Mouse (Mus musculus) kidney, embryonic 16.5 days (tissue): ENCODE results near the gene Irf9. TPM values are rescaled to one million over a fixed set of nuclear protein-coding genes. Genes with fewer than 3 reads are reported as not detected.

Experiments
- ATAC-seq: fragments of 200-750 bp; cut with Nextera tagmentation; 2 replicates; pipeline ENCODE4 v1.8.0; 2017; ENCODE audit warnings: moderate TSS enrichment; ENCODE audit not compliant: low FRiP score, low TSS enrichment
- H3K27ac ChIP-seq: fragments of 300-500 bp; sonication (generic); 2 replicates; pipeline ENCODE4 v1.5.1; 2014; ENCODE audit warnings: low read length
- H3K27me3 ChIP-seq: fragments of 300-500 bp; sonication (generic); 2 replicates; pipeline ENCODE4 v1.6.1; 2014; ENCODE audit warnings: low read length, control low read depth, mixed read lengths; ENCODE audit not compliant: insufficient read depth
- H3K36me3 ChIP-seq: fragments of 300-500 bp; sonication (generic); 2 replicates; pipeline ENCODE4 v1.6.1; 2014; ENCODE audit warnings: low read length, control low read depth, mixed read lengths; ENCODE audit not compliant: insufficient read depth
- H3K4me1 ChIP-seq: fragments of 300-500 bp; sonication (generic); 2 replicates; pipeline ENCODE4 v1.6.1; 2014; ENCODE audit warnings: low read length, control low read depth, mixed read lengths; ENCODE audit not compliant: insufficient read depth
- H3K4me2 ChIP-seq: fragments of 300-500 bp; sonication (generic); replicated peaks from 2 replicates; pipeline ENCODE4 v1.6.1; 2014; ENCODE audit warnings: low read depth, low read length
- H3K4me3 ChIP-seq: fragments of 300-500 bp; sonication (generic); 2 replicates; pipeline ENCODE4 v1.5.1; 2014; ENCODE audit warnings: mild to moderate bottlenecking, low read length
- H3K9ac ChIP-seq: fragments of 300-500 bp; sonication (generic); replicated peaks from 2 replicates; pipeline ENCODE4 v1.6.1; 2014; ENCODE audit warnings: low read length
- H3K9me3 ChIP-seq: fragments of 300-500 bp; sonication (generic); 2 replicates; pipeline ENCODE4 v1.6.1; 2016; ENCODE audit warnings: low read length, control low read depth
- WGBS: fragments of 180-500 bp; shearing (Covaris S2); extraction: QIAGEN DNeasy Blood & Tissue Kit; methylation state at CpG from one replicate; pipeline ENCODE4 v1.1.7; 2014; 5-methylcytosine and 5-hydroxymethylcytosine counted together
- polyA plus RNA-seq: library from polyadenylated mRNA; unstranded; fragments of >200 nt; fragmentation: Nextera tagmentation; extraction: Ambion mirVana; gene quantifications from 2 replicates; pipeline ENCODE4 v1.2.1, GENCODE M21; 2015

Irf9 gene
- polyA plus RNA-seq, 1 experiment from 2014 or later = 17.7 TPM

DNA sequence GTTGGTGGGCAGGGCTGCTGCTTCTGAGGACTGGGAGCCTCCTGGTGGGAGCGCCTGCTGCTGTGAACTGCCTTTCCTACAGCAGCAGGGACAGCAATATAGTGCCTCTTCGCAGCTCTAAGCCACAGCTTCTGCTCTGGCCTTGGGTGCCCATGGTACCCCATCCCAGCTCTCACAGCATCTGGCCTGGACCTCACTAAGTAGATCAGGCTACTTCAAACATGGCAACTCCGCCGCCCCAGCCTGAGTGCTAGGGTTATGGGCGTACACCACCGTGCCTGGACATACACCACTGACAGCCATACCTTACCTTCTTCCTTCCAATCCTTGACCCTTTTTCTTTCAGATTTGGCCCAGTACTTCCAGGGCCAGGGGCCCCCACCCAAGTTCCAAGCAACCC, 5.0 kb downstream of the Irf9 start:
- no peak overlapping the region for H3K4me2 ChIP-seq
- no peaks in the 10 kb centered on the region for H3K9me3 ChIP-seq
- peaks cover 12% of the 10 kb centered on the region for H3K4me1 ChIP-seq
- ATAC-seq = no peak
- H3K36me3 ChIP-seq = peaks cover 33% of the 10 kb centered on the region
- no peaks in the 10 kb centered on the region for H3K27me3 ChIP-seq
- 94% methylated on average over 6 of the region's 6 CpGs for WGBS
- no peak overlapping the region for H3K27ac ChIP-seq
- H3K4me3 ChIP-seq = no peak overlapping the region
- no peak overlapping the region for H3K9ac ChIP-seq

DNA sequence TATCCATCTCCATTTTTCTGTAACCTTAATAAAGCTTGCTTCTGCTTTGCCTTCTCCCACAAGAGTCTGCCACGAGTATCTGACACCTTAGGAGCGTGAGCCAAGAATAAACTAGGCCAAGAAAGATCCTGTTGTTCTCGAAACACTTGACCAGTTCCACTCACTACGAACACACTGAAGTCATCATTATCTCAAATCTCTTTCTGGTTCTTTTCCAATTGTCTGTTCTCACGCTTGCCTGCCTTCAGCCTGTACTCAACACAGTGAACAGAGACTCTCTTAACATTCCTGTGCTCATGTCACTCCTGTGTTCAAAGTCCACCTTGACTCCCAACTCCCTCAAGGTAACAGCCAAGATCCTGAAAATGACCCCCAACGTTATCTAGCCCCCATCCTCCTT, 10.0 kb downstream of the Irf9 start:
- no peak overlapping the region for H3K9ac ChIP-seq
- H3K4me3 ChIP-seq = no peak overlapping the region
- H3K27ac ChIP-seq = no peak overlapping the region

DNA sequence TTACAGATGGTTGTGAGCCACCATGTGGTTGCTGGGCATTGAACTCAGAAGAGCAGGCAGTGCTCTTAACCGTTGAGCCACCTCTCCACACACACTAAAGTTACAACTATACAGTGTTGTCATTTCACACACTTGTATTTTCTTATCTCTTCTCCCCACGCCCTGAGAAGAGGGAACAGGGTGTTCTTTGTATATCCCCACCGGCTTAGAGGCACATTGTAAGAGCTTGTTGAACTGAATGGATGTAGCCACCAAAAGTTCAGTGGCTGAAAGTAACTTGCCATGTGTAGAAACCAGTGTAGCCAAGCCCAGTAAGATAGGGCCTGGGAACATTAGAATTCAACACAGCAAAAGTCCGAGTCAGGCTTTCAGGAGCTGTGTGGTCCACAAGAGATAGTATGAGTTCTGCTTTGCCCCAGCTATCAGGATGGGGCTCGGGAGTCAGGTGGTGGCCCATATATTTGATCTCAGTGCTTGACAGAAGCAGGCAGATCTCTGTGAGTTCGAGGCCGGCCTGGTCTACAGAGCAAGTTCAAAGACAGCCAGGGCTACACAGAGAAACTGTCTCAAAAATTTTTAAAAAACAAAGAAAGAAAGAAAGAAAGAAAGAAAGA, 11.3 kb downstream of the Irf9 start:
- no peak overlapping the region for H3K4me3 ChIP-seq
- H3K4me1 ChIP-seq = 0 out of 2 replicates have a peak, but pooled peaks cover 5% of the 10 kb centered on the region
- H3K9me3 ChIP-seq = no peaks in the 10 kb centered on the region
- H3K36me3 ChIP-seq = no peaks in the 10 kb centered on the region
- WGBS = 82% methylated on average over 7 of the region's 7 CpGs
- no peak overlapping the region for H3K9ac ChIP-seq
- H3K4me2 ChIP-seq = no peak overlapping the region
- H3K27me3 ChIP-seq = no peaks in the 10 kb centered on the region
- no peak overlapping the region for H3K27ac ChIP-seq
- no peak for ATAC-seq

More for the DNA sequence above, 10.0 kb downstream of the Irf9 start:
- WGBS = 58% methylated on average over 6 of the region's 6 CpGs
- Histone ChIP-seq H3K4me2 (no peak overlapping the region), H3K9me3 (no peaks in the 10 kb centered on the region), H3K27me3 (no peaks in the 10 kb centered on the region), H3K36me3 (peaks cover 8% of the 10 kb centered on the region; the same call in 1 of the 2 replicates), H3K4me1 (0 out of 2 replicates have a peak, but pooled peaks cover 5% of the 10 kb centered on the region)
- ATAC-seq = no peak

DNA sequence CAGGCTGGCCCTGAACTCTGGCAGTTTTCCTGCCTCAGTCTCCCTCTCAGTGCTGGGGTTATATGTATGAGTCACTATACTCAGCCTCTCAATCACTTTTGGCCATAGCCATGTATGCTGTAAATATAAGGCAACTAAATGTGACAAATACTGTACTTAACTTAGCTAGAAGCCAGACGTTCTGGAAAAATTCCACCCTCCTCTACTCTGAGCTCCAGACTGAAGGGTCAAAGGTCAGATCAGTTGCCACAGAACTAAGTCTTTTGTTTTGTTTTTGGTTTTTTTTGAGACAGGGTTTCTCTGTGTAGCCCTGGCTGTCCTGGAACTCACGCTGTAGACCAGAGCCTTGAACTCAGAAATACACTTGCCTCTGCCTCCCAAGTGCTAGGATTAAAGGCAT, 12.5 kb downstream of the Irf9 start:
- Histone ChIP-seq H3K4me2 (no peak overlapping the region), H3K27ac (no peak overlapping the region), H3K9me3 (no peaks in the 10 kb centered on the region), H3K36me3 (no peaks in the 10 kb centered on the region), H3K9ac (no peak overlapping the region), H3K4me1 (0 out of 2 replicates have a peak, but pooled peaks cover 5% of the 10 kb centered on the region), H3K4me3 (no peak overlapping the region), H3K27me3 (no peaks in the 10 kb centered on the region)
- WGBS = 40% methylated on average over 2 of the region's 2 CpGs
- ATAC-seq = no peak

DNA sequence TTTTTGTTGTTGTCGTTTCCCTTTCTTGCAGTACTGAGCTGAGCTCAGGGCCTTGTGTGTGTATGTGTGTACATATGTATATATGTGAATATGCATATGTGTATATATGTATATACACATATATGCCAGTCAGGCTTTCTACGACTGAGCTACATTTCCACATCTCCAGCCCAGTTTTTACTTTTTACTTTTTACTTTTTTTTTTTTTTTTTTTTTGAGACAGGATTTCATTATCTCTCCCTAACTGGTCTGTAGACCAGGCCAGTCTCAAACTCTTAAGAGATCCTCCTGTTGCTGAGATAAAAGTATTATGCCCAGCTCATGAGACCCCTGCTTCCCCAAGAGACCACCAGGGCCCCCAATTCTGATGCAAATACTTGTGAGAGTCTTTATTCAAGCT, 13.5 kb downstream of the Irf9 start:
- Histone ChIP-seq H3K4me2 (no peak overlapping the region), H3K4me1 (0 out of 2 replicates have a peak, but pooled peaks cover 5% of the 10 kb centered on the region), H3K4me3 (no peak overlapping the region), H3K27ac (no peak overlapping the region), H3K36me3 (no peaks in the 10 kb centered on the region), H3K27me3 (no peaks in the 10 kb centered on the region), H3K9me3 (no peaks in the 10 kb centered on the region), H3K9ac (no peak overlapping the region)
- ATAC-seq = no peak
- WGBS = 80% methylated on average over 2 of the region's 2 CpGs

DNA sequence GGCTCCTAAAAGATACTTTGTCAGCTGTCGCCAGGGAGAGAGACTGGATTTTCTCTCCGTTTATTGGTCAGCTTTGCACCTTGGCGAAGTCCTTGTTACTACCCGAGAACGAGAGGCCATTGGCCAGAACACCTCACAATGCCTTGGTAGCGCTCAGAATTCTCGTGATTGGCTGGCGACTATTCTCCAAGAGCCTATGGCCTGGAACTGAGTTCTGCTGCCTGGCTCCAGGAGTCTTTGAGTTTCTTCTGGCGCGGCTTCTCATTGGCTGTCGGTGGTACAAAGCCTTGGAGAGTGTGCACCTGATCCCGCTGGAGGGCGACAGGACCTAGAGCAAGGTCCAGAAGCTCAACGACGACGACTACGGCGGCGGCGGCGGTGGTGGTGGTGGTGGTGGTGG, 14.5 kb downstream of the Irf9 start, which contains the start of gene Rec8:
Gene Rec8 (plus strand): TSS at position 216 of the 400 bp plus-strand sequence.
- H3K9ac ChIP-seq = peak within 1 kb of the TSS; percentile 18
- ATAC-seq = peak; percentile 90
- H3K36me3 ChIP-seq = no peaks in the 10 kb centered on the region
- H3K27ac ChIP-seq = peak within 1 kb of the TSS; percentile 13; the same call in 1 of the 2 replicates
- no peaks in the 10 kb centered on the region for H3K9me3 ChIP-seq
- 0 out of 2 replicates have a peak, but pooled peaks cover 5% of the 10 kb centered on the region for H3K4me1 ChIP-seq
- H3K27me3 ChIP-seq = no peaks in the 10 kb centered on the region
- H3K4me3 ChIP-seq = peak within 1 kb of the TSS; percentile 38
- peak within 1 kb of the TSS; percentile 49 for H3K4me2 ChIP-seq
- 18% methylated on average over 21 of the region's 21 CpGs for WGBS

DNA sequence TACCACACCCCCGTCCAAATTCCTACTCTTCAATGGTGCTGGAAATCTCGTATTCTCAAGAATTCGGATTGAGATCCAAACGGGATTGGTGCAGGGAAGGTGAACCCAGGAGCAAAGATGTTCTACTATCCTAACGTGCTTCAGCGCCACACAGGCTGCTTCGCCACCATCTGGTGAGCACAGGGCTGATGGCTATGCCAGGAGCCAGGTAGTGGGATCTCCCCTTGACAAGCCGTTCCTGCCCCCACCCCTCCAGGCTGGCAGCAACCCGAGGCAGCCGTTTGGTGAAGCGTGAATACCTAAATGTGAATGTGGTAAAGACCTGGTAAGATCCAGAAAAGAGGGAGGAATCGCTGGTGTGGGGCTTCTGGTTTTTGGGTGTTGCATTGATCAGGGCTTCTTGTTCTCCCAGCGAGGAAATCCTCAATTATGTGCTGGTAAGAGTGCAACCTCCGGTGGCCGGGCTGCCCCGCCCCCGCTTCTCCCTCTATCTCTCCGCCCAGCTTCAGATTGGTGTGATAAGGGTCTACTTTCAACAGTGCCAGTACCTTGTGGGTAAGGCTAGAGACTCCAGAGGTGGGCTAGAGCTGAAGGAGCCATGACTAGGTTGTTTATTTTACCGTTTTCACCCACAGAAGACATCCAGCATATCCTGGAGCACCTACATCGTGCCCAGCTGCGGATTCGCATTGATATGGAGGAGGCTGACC, 15.3 kb downstream of the Irf9 start:
- Histone ChIP-seq H3K27me3 (no peaks in the 10 kb centered on the region), H3K4me3 (peak overlapping the region; percentile 38), H3K36me3 (peaks cover 3% of the 10 kb centered on the region; the same call in 1 of the 2 replicates), H3K27ac (peak overlapping the region; percentile 13; the same call in 1 of the 2 replicates), H3K4me2 (peak overlapping the region; percentile 49), H3K9ac (peak overlapping the region; percentile 18), H3K4me1 (0 out of 2 replicates have a peak, but pooled peaks cover 5% of the 10 kb centered on the region), H3K9me3 (no peaks in the 10 kb centered on the region)
- peak; percentile 43; the same call in 1 of the 2 replicates for ATAC-seq
- 38% methylated on average over 22 of the region's 22 CpGs for WGBS

DNA sequence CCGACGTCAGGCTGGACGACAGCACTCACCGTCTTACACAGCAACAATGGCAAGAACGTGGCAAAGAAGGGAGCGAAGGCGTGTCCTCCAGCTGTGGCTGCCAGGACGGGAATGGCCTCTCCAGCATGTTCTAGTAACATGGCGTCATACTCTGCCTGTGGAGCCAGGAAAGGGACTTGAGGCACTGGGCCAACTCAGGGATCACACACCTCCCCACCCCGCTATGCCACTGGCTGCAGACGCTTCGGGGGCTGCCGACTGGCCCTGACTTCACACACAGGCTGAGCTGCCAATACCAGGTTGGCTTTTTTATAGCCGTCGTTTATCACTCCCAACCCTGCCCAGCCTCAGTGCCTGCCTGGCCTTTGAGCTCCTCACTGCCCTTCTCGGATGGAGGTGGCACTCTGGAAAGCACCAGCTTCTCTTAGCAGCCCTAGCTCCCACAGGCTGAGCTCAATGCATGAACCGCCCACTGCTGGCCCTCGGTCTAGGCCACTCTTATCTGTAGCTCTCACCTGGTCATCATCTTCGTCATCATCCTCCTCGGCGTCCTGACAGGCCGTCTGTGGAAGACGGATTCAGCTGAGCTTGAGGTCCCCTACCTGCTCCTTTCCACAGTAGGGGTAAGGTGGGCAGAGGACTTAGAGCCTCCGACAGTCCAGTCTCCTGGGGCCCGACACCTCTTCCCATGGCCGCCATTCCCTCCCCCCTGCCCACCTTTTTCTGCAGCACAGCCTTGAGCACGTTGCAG, 24.9 kb downstream of the Irf9 start:
- H3K4me1 ChIP-seq = no peaks in the 10 kb centered on the region
- H3K4me2 ChIP-seq = no peak overlapping the region
- H3K9me3 ChIP-seq = no peaks in the 10 kb centered on the region
- WGBS = 76% methylated on average over 27 of the region's 27 CpGs
- H3K4me3 ChIP-seq = no peak overlapping the region
- H3K27ac ChIP-seq = no peak overlapping the region
- ATAC-seq = no peak
- H3K27me3 ChIP-seq = no peaks in the 10 kb centered on the region
- H3K9ac ChIP-seq = no peak overlapping the region
- peaks cover 93% of the 10 kb centered on the region for H3K36me3 ChIP-seq

DNA sequence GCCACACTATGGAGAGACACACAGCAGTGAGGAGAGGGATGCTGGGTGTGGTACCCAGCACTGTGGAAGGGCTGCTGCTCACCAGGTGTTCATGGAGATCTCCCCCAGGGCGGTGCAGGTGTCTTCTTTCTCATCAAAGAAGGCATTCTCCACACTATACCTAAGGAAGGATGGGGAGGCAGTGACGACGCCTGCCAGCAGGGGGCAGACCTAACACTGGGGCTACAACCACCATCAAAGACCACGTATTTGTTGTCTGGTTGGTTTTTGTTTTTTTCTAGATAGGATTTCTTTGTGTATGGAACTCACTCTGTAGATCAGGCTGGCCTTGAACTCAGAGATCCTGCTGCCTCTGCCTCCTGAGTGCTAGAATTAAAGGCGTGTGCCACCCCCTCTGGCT, 25.9 kb downstream of the Irf9 start:
- WGBS = 60% methylated on average over 5 of the region's 5 CpGs

More for the DNA sequence above, 25.9 kb downstream of the Irf9 start:
- Histone ChIP-seq H3K9me3 (no peaks in the 10 kb centered on the region), H3K9ac (no peak overlapping the region), H3K27ac (no peak overlapping the region), H3K27me3 (no peaks in the 10 kb centered on the region), H3K4me1 (peaks cover 1% of the 10 kb centered on the region), H3K36me3 (peaks cover 88% of the 10 kb centered on the region), H3K4me3 (no peak overlapping the region), H3K4me2 (no peak overlapping the region)
- ATAC-seq = no peak
